Mouse (Mus musculus) forebrain, embryonic 14.5 days (tissue): ENCODE results near the gene Pde11a. TPM values are rescaled to one million over a fixed set of nuclear protein-coding genes. Genes with fewer than 3 reads are reported as not detected.

Experiments used
- ATAC-seq: fragments of 200-750 bp; cut with Nextera tagmentation; 2 replicates; pipeline ENCODE4 v1.8.0; 2017; ENCODE audit warnings: mild to moderate bottlenecking, moderate library complexity
- DNase-seq: peaks from one replicate; pipeline ENCODE4 v3.0.0-alpha.2; 2015; ENCODE audit warnings: low spot score
- H3K27ac ChIP-seq: fragments of 300-500 bp; sonication (generic); 2 replicates; pipeline ENCODE4 v1.5.1; 2014; ENCODE audit warnings: low read depth, mild to moderate bottlenecking, control low read depth, low read length, moderate library complexity
- H3K27me3 ChIP-seq: fragments of 300-500 bp; sonication (generic); replicated peaks from 2 replicates; pipeline ENCODE4 v1.6.1; 2014; ENCODE audit warnings: low read length, control low read depth, mixed read lengths; ENCODE audit not compliant: control insufficient read depth, insufficient read depth
- H3K36me3 ChIP-seq: fragments of 300-500 bp; sonication (generic); 2 replicates; pipeline ENCODE4 v1.6.1; 2014; ENCODE audit warnings: low read length, control low read depth; ENCODE audit not compliant: control insufficient read depth, insufficient read depth
- H3K4me1 ChIP-seq: fragments of 300-500 bp; sonication (generic); 2 replicates; pipeline ENCODE4 v1.6.1; 2014; ENCODE audit warnings: antibody characterized with exemption, low read length, control low read depth; ENCODE audit not compliant: control insufficient read depth, insufficient read depth
- H3K4me2 ChIP-seq: fragments of 300-500 bp; sonication (generic); 2 replicates; pipeline ENCODE4 v1.6.1; 2014; ENCODE audit warnings: mild to moderate bottlenecking, control low read depth, low read length
- H3K4me3 ChIP-seq: fragments of 300-500 bp; sonication (generic); 2 replicates; pipeline ENCODE4 v1.5.1; 2014; ENCODE audit warnings: low read depth, low read length, control low read depth
- H3K9ac ChIP-seq: fragments of 300-500 bp; sonication (generic); 2 replicates; pipeline ENCODE4 v1.6.1; 2014; ENCODE audit warnings: mild to moderate bottlenecking, low read length, control low read depth, moderate library complexity
- H3K9me3 ChIP-seq: fragments of 300-500 bp; sonication (generic); replicated peaks from 2 replicates; pipeline ENCODE4 v1.6.1; 2016; ENCODE audit warnings: low read length, control low read depth, mixed read lengths; ENCODE audit not compliant: control insufficient read depth
- WGBS: fragments of 180-500 bp; shearing (Covaris S2); extraction: QIAGEN DNeasy Blood & Tissue Kit; methylation state at CpG from one replicate; pipeline ENCODE4 v1.1.7; 2014; 5-methylcytosine and 5-hydroxymethylcytosine counted together
- polyA plus RNA-seq: library from polyadenylated mRNA; unstranded; fragments of >200 nt; fragmentation: Nextera tagmentation; extraction: Ambion mirVana; gene quantifications from 2 replicates; pipeline ENCODE4 v1.2.1, GENCODE M21; 2014

The Pde11a gene
- polyA plus RNA-seq, 1 experiment from 2014 or later: 0.14 TPM

DNA sequence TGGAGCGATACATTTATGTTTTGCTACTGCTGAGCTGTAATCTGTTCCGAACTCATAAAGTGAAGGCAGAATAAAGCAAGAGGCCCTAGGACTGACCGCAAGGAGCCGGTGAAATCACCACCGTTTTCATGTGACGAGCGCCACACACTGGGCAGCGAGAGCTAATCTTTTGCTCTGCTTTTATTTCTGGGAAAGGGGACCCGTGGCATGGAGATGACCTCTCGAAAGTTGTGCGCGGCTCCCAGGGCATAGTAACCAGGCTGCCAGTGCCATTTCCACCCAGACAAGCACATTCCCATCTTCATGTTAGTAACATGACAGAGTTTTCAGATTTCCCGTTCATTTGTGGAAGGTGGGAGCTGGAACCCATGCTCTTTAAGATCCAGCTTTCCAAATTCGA, 374.1 kb downstream of the Pde11a start:
- 15% methylated on average over 14 of the region's 14 CpGs for WGBS
- Histone ChIP-seq H3K4me2 (peak overlapping the region; percentile 39), H3K27ac (no peak overlapping the region), H3K36me3 (no peaks in the 10 kb centered on the region), H3K4me3 (no peak overlapping the region), H3K9me3 (no peaks in the 10 kb centered on the region), H3K27me3 (no peaks in the 10 kb centered on the region), H3K4me1 (peaks cover 13% of the 10 kb centered on the region), H3K9ac (peak overlapping the region; percentile 26; the same call in 1 of the 2 replicates)
- ATAC-seq (peak; percentile 50), DNase-seq (peak; percentile 62)

DNA sequence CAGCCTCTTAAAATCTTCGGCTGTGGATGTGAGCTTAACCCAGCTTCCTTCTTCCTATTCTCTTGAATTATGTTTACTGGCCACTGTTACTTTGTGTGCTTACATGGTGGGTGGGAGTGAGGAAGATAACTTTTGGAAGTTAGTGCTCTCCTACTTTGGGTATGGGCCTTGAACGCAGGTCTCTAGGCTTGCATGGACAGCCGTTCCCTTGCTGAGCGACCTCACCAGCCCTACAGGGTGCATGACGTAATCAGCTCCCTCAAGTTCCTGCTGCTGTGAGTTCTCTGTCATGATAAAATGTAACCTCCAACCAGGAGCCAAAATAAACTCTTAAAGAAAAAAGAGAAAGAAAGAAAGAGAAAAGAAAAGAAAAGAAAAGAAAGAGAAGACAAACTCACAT, 374.5 kb downstream of the Pde11a start:
- no peaks in the 10 kb centered on the region for H3K9me3 ChIP-seq
- peaks cover 18% of the 10 kb centered on the region for H3K4me1 ChIP-seq
- ATAC-seq (no peak), DNase-seq (no peak)
- H3K27me3 ChIP-seq: no peaks in the 10 kb centered on the region
- WGBS: 70% methylated on average over 5 of the region's 5 CpGs
- no peak overlapping the region for H3K9ac ChIP-seq
- no peak overlapping the region for H3K4me3 ChIP-seq
- peak overlapping the region; percentile 39; the same call in 1 of the 2 replicates for H3K4me2 ChIP-seq
- H3K36me3 ChIP-seq: no peaks in the 10 kb centered on the region
- no peak overlapping the region for H3K27ac ChIP-seq

DNA sequence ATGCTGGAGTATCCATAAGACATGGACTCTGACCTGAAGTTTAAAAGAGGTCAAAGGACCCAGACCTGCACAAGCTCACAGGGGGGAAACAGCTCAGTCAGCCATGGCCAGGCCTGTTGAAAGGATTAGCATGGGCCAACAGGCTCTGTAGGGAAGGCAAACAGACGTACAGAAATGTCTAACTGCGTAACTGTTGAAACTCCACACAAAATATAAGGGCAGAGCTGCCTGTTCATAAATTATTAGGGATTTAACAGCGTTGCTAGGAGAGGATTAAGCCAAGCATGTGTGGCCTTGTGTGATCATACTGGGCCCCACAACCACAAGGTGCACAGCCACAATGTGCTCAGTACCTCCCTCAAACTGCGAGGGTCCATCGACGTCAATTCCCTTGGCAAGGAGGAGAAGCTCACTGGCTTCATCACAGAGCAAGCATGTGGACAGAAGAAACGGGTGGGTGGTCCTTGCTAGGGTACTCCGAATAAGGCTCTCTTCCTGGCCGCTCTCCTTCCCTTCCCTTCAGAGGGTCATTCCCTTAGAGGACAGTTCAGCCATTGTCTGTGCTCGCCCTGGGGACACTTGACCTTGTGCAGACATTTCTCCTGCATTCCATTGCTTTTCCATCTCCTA, 375.2 kb downstream of the Pde11a start:
- 67% methylated on average over 10 of the region's 10 CpGs for WGBS
- Histone ChIP-seq H3K4me2 (no peak overlapping the region), H3K27ac (no peak overlapping the region), H3K27me3 (no peaks in the 10 kb centered on the region), H3K9me3 (no peaks in the 10 kb centered on the region), H3K36me3 (no peaks in the 10 kb centered on the region), H3K4me3 (no peak overlapping the region), H3K4me1 (peaks cover 18% of the 10 kb centered on the region), H3K9ac (no peak overlapping the region)
- ATAC-seq (no peak), DNase-seq (no peak)

DNA sequence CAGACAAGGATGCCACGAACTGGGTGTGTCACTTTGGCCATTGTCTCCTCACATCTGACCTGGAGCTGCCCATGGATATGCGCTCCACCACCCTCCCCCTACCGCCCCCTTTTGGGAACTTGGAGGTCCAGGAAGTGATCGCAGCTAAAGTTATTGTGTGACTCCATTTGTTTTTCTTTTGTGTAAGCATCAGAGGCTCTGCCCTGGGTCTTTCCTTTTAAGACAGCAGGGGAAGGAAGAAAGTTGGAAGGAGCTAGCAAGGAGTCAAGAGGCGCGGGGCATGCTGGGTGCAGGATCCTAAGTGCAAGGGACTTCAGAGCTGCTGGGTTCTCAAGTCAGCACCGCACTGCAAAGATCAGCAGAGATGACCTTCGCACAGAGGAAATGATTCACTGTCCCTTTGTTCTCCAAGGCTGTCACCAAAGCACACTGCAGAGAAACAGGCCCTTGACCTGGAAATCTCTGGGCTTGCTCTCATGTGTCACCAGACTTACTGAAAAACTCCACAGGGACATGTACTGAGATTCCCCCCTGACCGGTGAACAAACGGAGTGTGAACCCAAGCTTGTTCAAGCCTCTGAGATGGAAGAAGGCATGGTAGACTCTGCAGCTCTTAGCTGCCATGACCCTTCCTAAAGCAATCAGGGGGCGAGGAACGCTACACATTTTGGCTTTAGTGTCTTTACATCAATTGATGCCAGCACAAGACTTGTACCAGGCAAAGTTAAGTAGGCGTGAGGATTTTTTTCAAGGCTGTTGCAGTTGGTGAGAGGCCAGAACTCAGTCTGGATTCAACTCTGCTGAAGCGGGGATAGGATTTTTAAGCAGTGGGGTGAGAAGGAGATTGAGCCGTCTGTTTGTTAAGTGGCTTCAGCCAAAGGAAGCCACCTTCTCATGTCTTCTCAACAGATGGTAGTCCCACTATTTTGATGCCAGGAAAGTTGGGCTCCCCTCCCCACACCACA, 377.9 kb downstream of the Pde11a start:
- Histone ChIP-seq H3K4me3 (no peak overlapping the region), H3K9ac (no peak overlapping the region), H3K4me1 (peaks cover 18% of the 10 kb centered on the region), H3K4me2 (peak overlapping the region; percentile 40), H3K36me3 (no peaks in the 10 kb centered on the region), H3K27me3 (no peaks in the 10 kb centered on the region), H3K27ac (peak overlapping the region; percentile 52), H3K9me3 (no peaks in the 10 kb centered on the region)
- ATAC-seq (no peak), DNase-seq (no peak)
- 53% methylated on average over 15 of the region's 15 CpGs for WGBS

DNA sequence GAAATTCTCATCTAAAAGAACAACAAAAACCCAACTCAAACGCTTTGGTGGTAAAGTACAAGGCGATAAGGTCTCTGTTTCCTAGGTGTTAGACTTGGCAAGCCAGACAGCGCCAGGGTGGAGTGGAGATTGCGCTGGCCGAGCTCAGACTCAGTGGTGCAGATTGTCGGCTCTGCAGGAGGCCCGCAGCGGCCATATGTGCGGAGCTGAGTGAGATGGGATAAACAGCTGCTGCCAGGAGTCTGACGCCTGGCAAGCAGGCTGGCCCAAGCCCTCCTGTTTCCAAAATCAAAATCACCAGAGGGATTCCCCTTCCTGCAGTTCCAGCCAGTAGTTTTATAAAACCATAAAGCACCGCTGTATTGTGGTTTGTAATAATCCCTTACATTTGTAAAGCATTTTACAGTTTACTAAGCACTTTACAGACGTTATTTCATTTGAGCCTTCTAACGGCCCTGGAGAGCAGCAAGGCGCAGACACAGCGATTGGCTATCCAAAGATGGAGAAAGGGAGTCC, 378.7 kb downstream of the Pde11a start:
- H3K9ac ChIP-seq: no peak overlapping the region
- DNase-seq: peak; percentile 82
- H3K4me1 ChIP-seq: peaks cover 18% of the 10 kb centered on the region
- no peaks in the 10 kb centered on the region for H3K36me3 ChIP-seq
- no peak overlapping the region for H3K4me3 ChIP-seq
- peak overlapping the region; percentile 52 for H3K27ac ChIP-seq
- WGBS: 7% methylated on average over 15 of the region's 15 CpGs
- H3K27me3 ChIP-seq: no peaks in the 10 kb centered on the region
- no peaks in the 10 kb centered on the region for H3K9me3 ChIP-seq
- peak; percentile 73 for ATAC-seq
- H3K4me2 ChIP-seq: peak overlapping the region; percentile 40

DNA sequence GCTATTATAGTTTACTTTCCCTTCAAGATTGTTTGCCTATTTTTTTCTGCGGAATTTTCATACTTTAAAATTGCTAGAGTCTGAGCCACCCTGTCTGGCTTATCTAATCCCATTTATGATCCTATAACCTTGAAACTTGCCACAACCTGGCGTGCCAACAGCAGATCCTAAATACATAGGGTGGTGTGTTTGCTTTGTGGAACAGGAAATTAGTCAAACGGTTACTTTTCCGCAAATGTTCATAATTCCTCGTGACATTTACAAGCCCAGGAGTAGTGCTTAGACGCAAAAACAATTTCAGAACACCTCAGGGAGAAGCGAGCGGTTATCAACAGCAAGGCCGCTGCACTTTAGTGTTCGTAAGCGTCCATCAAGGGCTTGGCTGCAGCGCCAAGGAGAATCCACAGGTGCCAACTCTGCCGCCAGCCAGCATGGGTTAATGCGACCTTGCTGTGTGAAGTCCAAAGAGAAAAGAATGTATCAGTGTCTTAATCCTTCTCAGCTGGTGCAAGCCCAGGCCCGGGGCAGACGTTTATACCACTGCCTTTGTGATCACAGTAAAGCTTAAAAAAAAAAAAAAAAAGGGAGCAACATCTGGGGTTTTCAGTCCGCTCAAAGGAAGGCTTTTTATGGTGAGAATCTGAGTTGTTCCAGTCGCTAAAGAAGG, 379.3 kb downstream of the Pde11a start:
- no peaks in the 10 kb centered on the region for H3K36me3 ChIP-seq
- peak overlapping the region; percentile 52 for H3K27ac ChIP-seq
- no peaks in the 10 kb centered on the region for H3K27me3 ChIP-seq
- no peak overlapping the region for H3K4me3 ChIP-seq
- 22% methylated on average over 18 of the region's 18 CpGs for WGBS
- peak overlapping the region; percentile 40 for H3K4me2 ChIP-seq
- no peaks in the 10 kb centered on the region for H3K9me3 ChIP-seq
- H3K4me1 ChIP-seq: peaks cover 18% of the 10 kb centered on the region
- ATAC-seq: peak; percentile 47
- DNase-seq: peak; percentile 51
- no peak overlapping the region for H3K9ac ChIP-seq

DNA sequence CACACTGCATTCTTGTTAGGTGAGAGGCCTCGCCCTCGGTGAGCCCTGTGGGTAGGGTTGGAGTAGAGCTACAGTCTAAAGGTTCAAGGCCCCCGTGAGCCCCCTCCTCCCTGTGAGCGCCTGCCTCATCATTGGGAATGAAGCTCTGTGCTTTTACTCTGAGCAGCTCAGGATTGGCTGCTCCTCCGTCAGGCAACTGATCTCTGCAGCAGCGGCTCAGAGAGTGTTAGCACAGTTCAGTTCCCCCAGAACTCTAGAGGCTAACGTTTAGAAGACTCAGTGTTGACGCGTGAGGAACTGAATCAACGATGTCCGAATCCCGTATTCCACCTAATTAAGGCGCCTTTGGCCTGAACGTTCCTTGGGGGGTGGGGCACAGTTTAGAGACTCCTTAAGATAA, 382.9 kb downstream of the Pde11a start:
- ATAC-seq (no peak), DNase-seq (no peak)
- no peaks in the 10 kb centered on the region for H3K36me3 ChIP-seq
- H3K27me3 ChIP-seq: no peaks in the 10 kb centered on the region
- no peak overlapping the region for H3K27ac ChIP-seq
- no peaks in the 10 kb centered on the region for H3K9me3 ChIP-seq
- H3K4me1 ChIP-seq: peaks cover 17% of the 10 kb centered on the region
- no peak overlapping the region for H3K4me2 ChIP-seq
- no peak overlapping the region for H3K4me3 ChIP-seq
- H3K9ac ChIP-seq: no peak overlapping the region
- 48% methylated on average over 14 of the region's 14 CpGs for WGBS

DNA sequence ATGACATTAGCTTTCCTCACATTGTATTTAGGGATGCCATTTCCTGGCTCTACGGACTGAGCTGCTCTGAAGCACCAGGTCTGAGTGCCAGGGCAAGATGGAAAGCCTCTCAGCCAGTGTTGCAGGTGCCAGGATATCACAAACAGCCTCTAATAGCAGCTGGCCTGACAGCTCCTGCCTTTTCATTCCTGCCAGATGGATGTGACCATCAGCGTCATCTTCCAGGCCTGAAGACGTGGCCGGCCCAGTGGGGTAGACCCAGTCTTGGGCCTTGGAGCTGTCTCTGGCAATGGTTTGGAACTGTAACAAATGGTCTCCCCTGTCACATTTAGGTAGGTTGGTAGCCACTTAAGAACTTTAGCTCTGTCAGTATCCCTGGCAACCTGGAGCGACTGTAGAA, 385.3 kb downstream of the Pde11a start:
- Histone ChIP-seq H3K9ac (no peak overlapping the region), H3K36me3 (no peaks in the 10 kb centered on the region), H3K9me3 (no peaks in the 10 kb centered on the region), H3K27me3 (no peaks in the 10 kb centered on the region), H3K27ac (no peak overlapping the region), H3K4me1 (no peaks in the 10 kb centered on the region), H3K4me2 (no peak overlapping the region), H3K4me3 (no peak overlapping the region)
- DNase-seq: no peak
- 92% methylated on average over 5 of the region's 5 CpGs for WGBS
- no peak for ATAC-seq
